Mouse (Mus musculus) adrenal gland, adult 18-20 months (tissue): ENCODE measurements around the gene Tmem44. TPM values are rescaled to one million over a fixed set of nuclear protein-coding genes. Genes with fewer than 3 reads are reported as not detected.
A peak's percentile ranks its signal among the peaks of the same experiment; 100 is the strongest.
"Not testable (repeated sequence)": the region's sequence is repeated elsewhere in the genome, so short reads cannot be mapped to it uniquely, and the experiment has no call there.

Source experiments
- DNase-seq, 2 experiments: peaks; one replicate each; pipeline ENCODE4 v3.0.0; 2021 to 2022; ENCODE audit warnings: low spot score in 2 of 2
- total RNA-seq, 2 experiments: library from RNA; stranded (reverse); gene quantifications; 1 replicate in 1 of 2; 2 replicates in 1 of 2; pipeline ENCODE4 v1.2.3; 2021

The Tmem44 gene
- total RNA-seq, 2 experiments from 2014 or later: 3.7 to 4.2 TPM

GRCm38 (mm10) chr16:30499126-30499857 is 51.4 kb downstream of the Tmem44 start:
- no peak for DNase-seq

- no peak for DNase-seq
Measured at GRCm38 (mm10) chr16:30497307-30497706, 53.3 kb downstream of the Tmem44 start.

- no peak for DNase-seq
Measured at GRCm38 (mm10) chr16:30494883-30495282, 55.8 kb downstream of the Tmem44 start.

- DNase-seq: no peak
Measured at GRCm38 (mm10) chr16:30491742-30492141, 58.9 kb downstream of the Tmem44 start.

- no peak for DNase-seq
Measured at GRCm38 (mm10) chr16:30490791-30491190, 59.9 kb downstream of the Tmem44 start.

- DNase-seq: no peak
Measured at GRCm38 (mm10) chr16:30490316-30490715, 60.3 kb downstream of the Tmem44 start.

GRCm38 (mm10) chr16:30489662-30490061 is 61.0 kb downstream of the Tmem44 start:
- no peak for DNase-seq

GRCm38 (mm10) chr16:30486498-30486897 is 64.1 kb downstream of the Tmem44 start:
- no peak for DNase-seq

GRCm38 (mm10) chr16:30477791-30478190 is 72.9 kb downstream of the Tmem44 start:
- no peak for DNase-seq

GRCm38 (mm10) chr16:30477006-30477405 is 73.6 kb downstream of the Tmem44 start:
- no peak for DNase-seq

- no peak for DNase-seq
Measured at GRCm38 (mm10) chr16:30475633-30476461, 74.8 kb downstream of the Tmem44 start.

GRCm38 (mm10) chr16:30472447-30472846 is 78.2 kb downstream of the Tmem44 start:
- DNase-seq: no peak

- DNase-seq: no peak
Measured at GRCm38 (mm10) chr16:30471912-30472311, 78.7 kb downstream of the Tmem44 start.

- no peak for DNase-seq
Measured at GRCm38 (mm10) chr16:30468944-30469343, 81.7 kb downstream of the Tmem44 start.

- DNase-seq: peak in 1 of 2 experiments; percentile 32
Measured at GRCm38 (mm10) chr16:30465680-30466298, 84.9 kb downstream of the Tmem44 start.

- DNase-seq: not testable (repeated sequence)
Measured at GRCm38 (mm10) chr16:30464742-30465141, 85.9 kb downstream of the Tmem44 start.

Other genes with a start within 250 kb of the Tmem44 start
- under 1 TPM; 0.23 to 0.51 TPM for gene Gp5, start 240.1 kb downstream of the Tmem44 start, total RNA-seq
- 10 to 100 TPM; 91.0 to 99.7 TPM for gene Atp13a3, start 144.9 kb downstream of the Tmem44 start, total RNA-seq
- 10 to 100 TPM; 38.5 to 39.5 TPM for gene Lsg1, start 36.8 kb upstream of the Tmem44 start, total RNA-seq
- 10 to 100 TPM; 24.6 to 30.9 TPM for gene Fam43a, start 48.9 kb upstream of the Tmem44 start, total RNA-seq